Mouse (Mus musculus) erythroblast, embryonic 14.5 days (primary cell): ENCODE measurements around the gene Atp13a1. TPM values are rescaled to one million over a fixed set of nuclear protein-coding genes. Genes with fewer than 3 reads are reported as not detected.

ENCODE experiments used
- H3K27me3 ChIP-seq: 2 replicates; pipeline ENCODE4 v1.6.1; 2012; ENCODE audit warnings: inconsistent platforms; ENCODE audit not compliant: control insufficient read depth
- H3K36me3 ChIP-seq: 2 replicates; pipeline ENCODE4 v1.6.1; 2012; ENCODE audit warnings: mild to moderate bottlenecking, inconsistent platforms; ENCODE audit not compliant: control insufficient read depth
- H3K4me1 ChIP-seq: 2 replicates; pipeline ENCODE4 v1.6.1; 2012; ENCODE audit warnings: inconsistent platforms; ENCODE audit not compliant: control insufficient read depth
- H3K4me3 ChIP-seq: replicated peaks from 2 replicates; pipeline ENCODE3; 2012; ENCODE audit warnings: moderate library complexity, mild to moderate bottlenecking, inconsistent platforms
- H3K9me3 ChIP-seq: 2 replicates; pipeline ENCODE4 v1.6.1; 2012; ENCODE audit warnings: low read length, inconsistent platforms, mixed read lengths; ENCODE audit not compliant: control insufficient read depth
- GATA1 ChIP-seq: IDR thresholded peaks from 2 replicates; pipeline ENCODE4 v1.6.1; 2012; ENCODE audit warnings: low read length, inconsistent platforms, mixed read lengths
- TAL1 ChIP-seq: IDR thresholded peaks from 3 replicates; pipeline ENCODE4 v1.6.1; 2012; ENCODE audit warnings: low read length, inconsistent platforms, mixed read lengths
- polyA plus RNA-seq: library from polyadenylated mRNA; stranded (reverse); fragments of >175 nt; gene quantifications from 2 replicates; pipeline ENCODE4 v1.2.3, GENCODE M21; 2012

Atp13a1 gene
- polyA plus RNA-seq, 1 experiment: 2.2 TPM

- TF ChIP-seq GATA1: no peak
- no peak for TF ChIP-seq TAL1
- Histone ChIP-seq H3K27me3 (no peaks in the 10 kb centered on the region), H3K4me3 (no peak overlapping the region), H3K9me3 (no peaks in the 10 kb centered on the region), H3K4me1 (peaks cover 15% of the 10 kb centered on the region), H3K36me3 (peaks cover 60% of the 10 kb centered on the region)
Measured at GRCm38 (mm10) chr8:69807236-69807635, 16.3 kb downstream of the Atp13a1 start.

GRCm38 (mm10) chr8:69808094-69808863 lies 17.3 kb downstream of the Atp13a1 start, which contains the start of gene Gmip:
Gene Gmip (plus strand): TSS chr8:69808679.
- TF ChIP-seq TAL1: no peak
- TF ChIP-seq GATA1: no peak
- Histone ChIP-seq H3K4me3 (peak within 1 kb of the TSS; percentile 59), H3K9me3 (no peaks in the 10 kb centered on the region), H3K36me3 (peaks cover 49% of the 10 kb centered on the region), H3K4me1 (peaks cover 15% of the 10 kb centered on the region), H3K27me3 (no peaks in the 10 kb centered on the region)

DNA sequence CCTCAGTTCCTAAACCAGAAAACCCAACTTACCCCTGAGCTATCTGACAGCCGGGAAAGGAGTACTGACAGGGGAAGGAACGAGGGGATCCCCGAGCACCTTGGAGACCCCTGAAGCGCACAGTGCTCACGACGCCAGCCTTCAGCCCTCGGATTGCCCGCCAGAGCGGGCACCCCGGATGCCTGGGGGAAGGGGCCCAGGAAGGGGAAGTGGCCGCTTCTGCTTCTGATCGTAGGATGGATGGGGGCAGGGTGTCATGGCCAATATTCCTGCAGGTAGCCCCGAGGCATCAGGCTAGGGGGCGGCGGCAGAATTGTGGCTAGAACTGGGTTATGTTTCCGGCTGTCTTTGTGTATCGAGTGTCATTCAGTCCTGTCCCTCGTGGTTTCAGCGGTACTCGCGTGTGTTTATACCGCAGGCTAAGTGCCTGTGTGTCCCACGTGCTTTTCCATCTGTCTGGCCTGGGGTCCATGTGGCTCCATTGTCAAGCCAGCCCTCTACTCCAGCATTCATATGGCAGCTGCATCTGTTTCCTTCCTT lies 18.0 kb downstream of the Atp13a1 start:
- Histone ChIP-seq H3K9me3 (no peaks in the 10 kb centered on the region), H3K4me3 (peak overlapping the region; percentile 59), H3K4me1 (peaks cover 15% of the 10 kb centered on the region), H3K27me3 (no peaks in the 10 kb centered on the region), H3K36me3 (peaks cover 43% of the 10 kb centered on the region)
- no peak for TF ChIP-seq GATA1
- no peak for TF ChIP-seq TAL1

DNA sequence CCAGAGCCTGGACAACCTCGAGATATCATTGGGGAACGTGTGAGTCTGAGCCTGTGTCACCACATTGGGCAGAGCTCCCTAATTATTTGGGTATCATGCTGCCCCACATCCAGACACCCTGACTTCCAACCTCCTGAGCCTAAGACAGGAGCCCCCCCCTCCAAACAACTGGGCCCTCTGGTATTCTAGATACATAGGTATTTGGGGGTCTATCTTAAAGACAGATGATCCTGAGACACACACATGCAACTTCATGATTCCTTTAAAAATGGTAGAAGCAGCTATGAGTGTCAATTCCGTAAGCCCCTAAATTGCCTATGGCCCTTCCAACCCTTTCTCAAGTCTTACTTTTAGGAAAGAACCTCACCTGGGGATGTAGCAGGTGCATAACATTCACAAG lies 18.9 kb downstream of the Atp13a1 start:
- Histone ChIP-seq H3K36me3 (peaks cover 37% of the 10 kb centered on the region), H3K9me3 (no peaks in the 10 kb centered on the region)

GRCm38 (mm10) chr8:69814881-69815280 lies 23.9 kb downstream of the Atp13a1 start:
- Histone ChIP-seq H3K4me1 (no peaks in the 10 kb centered on the region), H3K36me3 (peaks cover 15% of the 10 kb centered on the region), H3K27me3 (no peaks in the 10 kb centered on the region), H3K9me3 (no peaks in the 10 kb centered on the region), H3K4me3 (no peak overlapping the region)
- no peak for TF ChIP-seq TAL1
- TF ChIP-seq GATA1: no peak

More for the DNA sequence above, 18.9 kb downstream of the Atp13a1 start:
- Histone ChIP-seq H3K4me1 (peaks cover 15% of the 10 kb centered on the region), H3K4me3 (no peak overlapping the region), H3K27me3 (no peaks in the 10 kb centered on the region)
- TF ChIP-seq TAL1 (no peak), GATA1 (no peak)

- no peaks in the 10 kb centered on the region for H3K9me3 ChIP-seq
- H3K36me3 ChIP-seq: peaks cover 15% of the 10 kb centered on the region
- no peaks in the 10 kb centered on the region for H3K4me1 ChIP-seq
- H3K27me3 ChIP-seq: no peaks in the 10 kb centered on the region
- TF ChIP-seq GATA1: no peak
- no peak for TF ChIP-seq TAL1
- no peak overlapping the region for H3K4me3 ChIP-seq
Measured at GRCm38 (mm10) chr8:69815396-69815795, 24.4 kb downstream of the Atp13a1 start.

GRCm38 (mm10) chr8:69820466-69820865 lies 29.5 kb downstream of the Atp13a1 start:
- Histone ChIP-seq H3K36me3 (peaks cover 13% of the 10 kb centered on the region), H3K4me1 (peaks cover 12% of the 10 kb centered on the region)
- TF ChIP-seq GATA1 (no peak), TAL1 (no peak)

DNA sequence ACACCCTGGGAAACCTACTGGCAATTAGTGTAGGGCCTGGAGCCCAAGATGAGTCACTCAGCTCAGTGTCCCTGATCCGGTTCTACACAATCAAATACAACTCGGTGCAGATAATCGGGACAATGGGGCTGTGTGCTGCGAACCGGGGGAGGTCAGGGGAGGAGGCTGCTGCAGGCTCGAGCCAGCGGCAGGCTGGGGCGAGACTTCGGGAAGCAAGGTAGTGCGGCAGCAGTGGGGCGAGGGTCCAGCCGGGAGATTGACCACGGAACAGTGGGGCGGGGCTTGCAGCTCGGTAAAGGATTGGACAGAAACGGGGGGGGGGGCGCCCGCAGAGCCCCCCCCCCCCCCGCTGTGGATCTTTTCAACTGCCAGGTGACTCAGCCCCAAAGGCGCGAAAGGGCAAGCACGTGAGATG lies 31.0 kb downstream of the Atp13a1 start:
- peaks cover 13% of the 10 kb centered on the region for H3K27me3 ChIP-seq
- TF ChIP-seq GATA1: no peak
- TF ChIP-seq TAL1: no peak
- no peaks in the 10 kb centered on the region for H3K9me3 ChIP-seq
- H3K36me3 ChIP-seq: peaks cover 9% of the 10 kb centered on the region
- peaks cover 12% of the 10 kb centered on the region for H3K4me1 ChIP-seq
- H3K4me3 ChIP-seq: peak overlapping the region; percentile 56

More at GRCm38 (mm10) chr8:69820466-69820865, 29.5 kb downstream of the Atp13a1 start:
- peaks cover 13% of the 10 kb centered on the region for H3K27me3 ChIP-seq
- H3K4me3 ChIP-seq: no peak overlapping the region
- H3K9me3 ChIP-seq: no peaks in the 10 kb centered on the region

DNA sequence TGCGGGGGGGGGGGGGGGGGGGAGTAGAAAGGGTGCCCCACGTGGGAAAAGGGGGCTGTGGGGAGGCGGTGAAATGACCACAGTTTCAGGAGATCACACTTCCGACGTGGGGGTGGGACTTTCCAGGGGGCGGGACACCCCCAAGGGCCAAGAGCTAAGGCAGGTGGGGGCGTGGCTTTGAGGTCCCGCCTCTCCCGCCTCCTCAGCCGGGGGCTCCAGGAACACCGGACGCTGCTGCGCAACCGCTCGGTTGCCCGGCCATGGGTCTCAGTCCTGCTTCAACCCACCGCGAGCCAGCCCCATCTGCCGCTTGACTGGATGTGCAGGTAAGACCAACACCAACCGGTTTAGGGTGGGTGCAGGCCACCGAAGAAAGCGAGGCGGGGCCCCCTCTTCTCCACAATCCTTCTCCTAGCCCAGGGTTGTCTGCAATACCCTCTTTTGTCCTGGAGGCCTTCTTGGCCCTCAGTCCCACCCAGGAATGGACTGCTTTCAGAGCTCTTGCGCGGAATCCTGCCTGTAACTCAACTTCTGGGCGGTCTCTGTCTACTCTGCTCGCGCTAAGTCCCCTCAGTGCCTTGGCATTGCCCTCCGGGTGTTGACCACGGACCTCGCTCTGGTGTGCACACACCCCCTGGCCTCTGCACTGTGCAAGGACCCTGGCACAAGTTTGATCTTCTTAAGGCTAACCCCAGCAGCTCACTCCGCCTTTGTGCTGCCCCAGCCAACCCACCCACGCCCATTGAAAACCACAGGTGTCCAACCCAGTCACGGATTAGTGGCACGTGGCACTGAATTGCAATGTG lies 31.6 kb downstream of the Atp13a1 start, which contains the start of gene Lpar2:
Lpar2 (plus strand) TSS at position 44 of the 806 bp plus-strand sequence.
- peak within 1 kb of the TSS; percentile 56 for H3K4me3 ChIP-seq
- no peaks in the 10 kb centered on the region for H3K9me3 ChIP-seq
- H3K4me1 ChIP-seq: peaks cover 12% of the 10 kb centered on the region
- TF ChIP-seq GATA1: no peak
- H3K36me3 ChIP-seq: peaks cover 4% of the 10 kb centered on the region
- H3K27me3 ChIP-seq: peaks cover 13% of the 10 kb centered on the region
